Mouse (Mus musculus) MEL (cell line): ENCODE results near the gene Kcnk10. TPM values are rescaled to one million over a fixed set of nuclear protein-coding genes. Genes with fewer than 3 reads are reported as not detected.

Source experiments
- DNase-seq: peaks from one replicate; pipeline ENCODE4 v3.0.0; 2011; ENCODE audit warnings: low read depth, low spot score
- H3K27ac ChIP-seq: 2 replicates; pipeline ENCODE4 v1.5.1; 2012; ENCODE audit warnings: low read depth, mild to moderate bottlenecking, control low read depth, low read length, moderate library complexity; ENCODE audit not compliant: control insufficient read depth
- H3K27me3 ChIP-seq, 2 experiments: fragments of 150-350 bp in 1 of 2; sonication (generic) in 1 of 2; 2 replicates each; pipeline ENCODE4 v1.6.1; 2012; ENCODE audit warnings: low read length in 2 of 2, mild to moderate bottlenecking in 2 of 2, improper control_type of control experiment in 1 of 2, moderate library complexity in 1 of 2; ENCODE audit not compliant: insufficient read depth in 2 of 2, control insufficient read depth in 1 of 2
- H3K36me3 ChIP-seq, 2 experiments: 2 replicates each; pipeline ENCODE4 v1.6.1; 2012 to 2014; ENCODE audit warnings: low read length in 2 of 2, improper control_type of control experiment in 1 of 2, inconsistent platforms in 1 of 2, mild to moderate bottlenecking in 1 of 2; ENCODE audit not compliant: insufficient read depth in 2 of 2, control insufficient read depth in 1 of 2
- H3K4me1 ChIP-seq, 2 experiments: fragments of 150-350 bp in 1 of 2; sonication (generic) in 1 of 2; 2 replicates each; pipeline ENCODE4 v1.6.1; 2012; ENCODE audit warnings: low read length in 2 of 2, improper control_type of control experiment in 1 of 2, mild to moderate bottlenecking in 1 of 2; ENCODE audit not compliant: insufficient read depth in 2 of 2, control insufficient read depth in 1 of 2
- H3K4me3 ChIP-seq, 2 experiments: fragments of 150-350 bp in 1 of 2; sonication (generic) in 1 of 2; 2 replicates each; pipeline ENCODE4 v1.5.1; 2012; ENCODE audit warnings: low read depth in 2 of 2, low read length in 2 of 2, mild to moderate bottlenecking in 2 of 2, moderate library complexity in 2 of 2, control low read depth in 1 of 2, improper control_type of control experiment in 1 of 2; ENCODE audit not compliant: control insufficient read depth in 1 of 2, insufficient read depth in 1 of 2
- H3K79me2 ChIP-seq: 2 replicates; pipeline ENCODE4 v1.6.1; 2012; ENCODE audit warnings: mild to moderate bottlenecking, low read length, moderate library complexity; ENCODE audit not compliant: control insufficient read depth, poor library complexity, insufficient read depth
- H3K9ac ChIP-seq: 2 replicates; pipeline ENCODE4 v1.6.1; 2012; ENCODE audit warnings: low read depth, mild to moderate bottlenecking, control low read depth, low read length, moderate library complexity; ENCODE audit not compliant: control insufficient read depth, poor library complexity, severe bottlenecking
- H3K9me3 ChIP-seq: fragments of 150-350 bp; sonication (generic); replicated peaks from 2 replicates; pipeline ENCODE4 v1.6.1; 2012; ENCODE audit warnings: mild to moderate bottlenecking, low read length, improper control_type of control experiment, moderate library complexity; ENCODE audit not compliant: insufficient read depth
- CHD1 ChIP-seq: IDR thresholded peaks from 2 replicates; pipeline ENCODE4 v1.6.1; 2012; ENCODE audit warnings: low read depth, mild to moderate bottlenecking, inconsistent platforms, low read length, improper control_type of control experiment
- CTCF ChIP-seq, 3 experiments: IDR thresholded peaks in 2 of 3; conservative IDR thresholded peaks in 1 of 3; 2 replicates each; pipeline ENCODE4 v1.5.1; 2011 to 2012; ENCODE audit warnings: low read length in 3 of 3, low read depth in 2 of 3, mild to moderate bottlenecking in 2 of 3, improper control_type of control experiment in 1 of 3, inconsistent platforms in 1 of 3, mixed read lengths in 1 of 3, moderate library complexity in 1 of 3; ENCODE audit not compliant: control insufficient read depth in 1 of 3, insufficient read depth in 1 of 3, poor library complexity in 1 of 3, severe bottlenecking in 1 of 3
- E2F4 ChIP-seq: IDR thresholded peaks from 2 replicates; pipeline ENCODE4 v1.6.1; 2011; ENCODE audit warnings: low read depth, low read length, improper control_type of control experiment, borderline replicate concordance
- ELF1 ChIP-seq: IDR thresholded peaks from 2 replicates; pipeline ENCODE4 v1.6.1; 2014; ENCODE audit warnings: low read depth, mild to moderate bottlenecking, inconsistent platforms, low read length, improper control_type of control experiment, moderate library complexity
- ETS1 ChIP-seq: IDR thresholded peaks from 2 replicates; pipeline ENCODE4 v1.6.1; 2012; ENCODE audit warnings: low read depth, mild to moderate bottlenecking, inconsistent platforms, low read length, improper control_type of control experiment, moderate library complexity
- GATA1 ChIP-seq: IDR thresholded peaks from 2 replicates; pipeline ENCODE4 v1.6.1; 2011; ENCODE audit warnings: low read depth, low read length, improper control_type of control experiment
- HCFC1 ChIP-seq: IDR thresholded peaks from 2 replicates; pipeline ENCODE4 v1.6.1; 2012; ENCODE audit warnings: low read depth, mild to moderate bottlenecking, inconsistent platforms, low read length, improper control_type of control experiment, moderate library complexity
- KAT2A ChIP-seq: conservative IDR thresholded peaks from 2 replicates; pipeline ENCODE4 v1.6.1; 2012; ENCODE audit warnings: low read depth, low read length, improper control_type of control experiment, inconsistent platforms
- MAZ ChIP-seq: IDR thresholded peaks from 2 replicates; pipeline ENCODE4 v1.6.1; 2012; ENCODE audit warnings: low read depth, mild to moderate bottlenecking, inconsistent platforms, low read length, improper control_type of control experiment
- MXI1 ChIP-seq: IDR thresholded peaks from 2 replicates; pipeline ENCODE4 v1.6.1; 2011; ENCODE audit warnings: mild to moderate bottlenecking, low read depth, low read length, improper control_type of control experiment
- MYB ChIP-seq: IDR thresholded peaks from 2 replicates; pipeline ENCODE4 v1.6.1; 2011; ENCODE audit warnings: mild to moderate bottlenecking, low read depth, low read length, improper control_type of control experiment
- MYC ChIP-seq: IDR thresholded peaks from 2 replicates; pipeline ENCODE4 v1.6.1; 2011; ENCODE audit warnings: low read depth, mild to moderate bottlenecking, low read length, improper control_type of control experiment, moderate library complexity
- NELFE ChIP-seq: IDR thresholded peaks from 2 replicates; pipeline ENCODE4 v1.6.1; 2011; ENCODE audit warnings: low read depth, low read length, improper control_type of control experiment
- POLR2A ChIP-seq, 2 experiments: IDR thresholded peaks; 2 replicates each; pipeline ENCODE4 v1.6.1; 2011 to 2012; ENCODE audit warnings: low read length in 2 of 2, mild to moderate bottlenecking in 2 of 2, control low read depth in 1 of 2, improper control_type of control experiment in 1 of 2, low read depth in 1 of 2, moderate library complexity in 1 of 2; ENCODE audit not compliant: control insufficient read depth in 1 of 2, insufficient read depth in 1 of 2, poor library complexity in 1 of 2
- POLR2AphosphoS2 ChIP-seq: IDR thresholded peaks from 2 replicates; pipeline ENCODE4 v1.6.1; 2011; ENCODE audit warnings: low read length, improper control_type of control experiment
- RAD21 ChIP-seq: IDR thresholded peaks from 2 replicates; pipeline ENCODE4 v1.6.1; 2011; ENCODE audit warnings: mild to moderate bottlenecking, low read depth, low read length, improper control_type of control experiment
- SIN3A ChIP-seq: IDR thresholded peaks from 2 replicates; pipeline ENCODE4 v1.6.1; 2012; ENCODE audit warnings: low read length, improper control_type of control experiment, inconsistent platforms
- SMC3 ChIP-seq: IDR thresholded peaks from 2 replicates; pipeline ENCODE4 v1.6.1; 2011; ENCODE audit warnings: low read depth, low read length, improper control_type of control experiment
- TAL1 ChIP-seq: IDR thresholded peaks from 2 replicates; pipeline ENCODE4 v1.6.1; 2012; ENCODE audit warnings: mild to moderate bottlenecking, inconsistent platforms, low read length, moderate library complexity, mixed read lengths
- USF1 ChIP-seq: IDR thresholded peaks from 2 replicates; pipeline ENCODE4 v1.6.1; 2014; ENCODE audit warnings: low read depth, mild to moderate bottlenecking, inconsistent platforms, low read length, improper control_type of control experiment, moderate library complexity
- USF2 ChIP-seq, 2 experiments: IDR thresholded peaks; 2 replicates each; pipeline ENCODE4 v1.6.1; 2011 to 2012; ENCODE audit warnings: improper control_type of control experiment in 2 of 2, low read length in 2 of 2, borderline replicate concordance in 1 of 2, inconsistent platforms in 1 of 2, low read depth in 1 of 2, mild to moderate bottlenecking in 1 of 2; ENCODE audit not compliant: insufficient read depth in 1 of 2
- ZC3H11A ChIP-seq: IDR thresholded peaks from 2 replicates; pipeline ENCODE4 v1.6.1; 2012; ENCODE audit warnings: low read depth, mild to moderate bottlenecking, inconsistent platforms, low read length, improper control_type of control experiment
- ZNF384 ChIP-seq: IDR thresholded peaks from 2 replicates; pipeline ENCODE4 v1.6.1; 2012; ENCODE audit warnings: low read depth, mild to moderate bottlenecking, inconsistent platforms, low read length, improper control_type of control experiment
- polyA plus RNA-seq, 2 experiments: library from polyadenylated mRNA; stranded (reverse) in 1 of 2; unstranded in 1 of 2; fragments of >175 nt in 1 of 2; fragments of >200 nt in 1 of 2; gene quantifications; 2 replicates each; pipeline versions ENCODE4 v1.2.1 to v1.2.4; 2012; ENCODE audit warnings: low replicate concordance in 2 of 2, low read depth in 1 of 2; ENCODE audit not compliant: insufficient read length in 2 of 2, insufficient read depth in 1 of 2, missing spikeins in 1 of 2
- total RNA-seq: library from RNA; depleted of rRNA; stranded (reverse); fragments of 300-350 nt; gene quantifications from 2 replicates; pipeline ENCODE4 v1.2.3, GENCODE M21; 2012

Gene Kcnk10
- total and polyA plus RNA-seq, 3 experiments = not detected

- Histone ChIP-seq H3K9me3 (no peaks in the 10 kb centered on the region), H3K9ac (no peak overlapping the region)
Observed at GRCm38 (mm10) chr12:98574353-98575194, 3.5 kb downstream of the Kcnk10 start.

GRCm38 (mm10) chr12:98573317-98574270 is 4.5 kb downstream of the Kcnk10 start:
- H3K9me3 ChIP-seq = no peaks in the 10 kb centered on the region
- H3K79me2 ChIP-seq = no peaks in the 10 kb centered on the region
- no peak for TF ChIP-seq ZNF384
- TF ChIP-seq ETS1 = no peak
- TF ChIP-seq ZC3H11A = no peak
- no peak for TF ChIP-seq MXI1
- no peak for TF ChIP-seq CHD1
- no peak for TF ChIP-seq USF1
- no peak for TF ChIP-seq TAL1
- no peak for TF ChIP-seq SMC3
- no peak for TF ChIP-seq E2F4
- no peak for TF ChIP-seq CTCF (IDR thresholded peaks at IDR 0.05 in 2 of 3, conservative IDR thresholded peaks at IDR 0.05 in 1 of 3; ENCODE audit: control insufficient read depth in 1 of 3, insufficient read depth in 1 of 3, low read depth in 2 of 3, low read length in 3 of 3, poor library complexity in 1 of 3, severe bottlenecking in 1 of 3)
- TF ChIP-seq USF2 (IDR thresholded peaks at IDR 0.05; ENCODE audit: borderline replicate concordance in 1 of 2, insufficient read depth in 1 of 2, low read depth in 1 of 2, low read length in 2 of 2) = no peak
- TF ChIP-seq POLR2A (IDR thresholded peaks at IDR 0.05; ENCODE audit: control insufficient read depth in 1 of 2, insufficient read depth in 1 of 2, low read depth in 1 of 2, low read length in 2 of 2, poor library complexity in 1 of 2) = no peak
- TF ChIP-seq HCFC1 = no peak
- no peak for TF ChIP-seq MAZ
- no peak for TF ChIP-seq MYC
- TF ChIP-seq RAD21 = no peak
- TF ChIP-seq MYB = no peak
- TF ChIP-seq GATA1 = no peak
- no peaks in the 10 kb centered on the region for H3K4me1 ChIP-seq
- no peaks in the 10 kb centered on the region for H3K27me3 ChIP-seq
- no peaks in the 10 kb centered on the region for H3K36me3 ChIP-seq
- no peak overlapping the region for H3K9ac ChIP-seq
- DNase-seq = no peak
- no peak overlapping the region for H3K27ac ChIP-seq
- no peak overlapping the region for H3K4me3 ChIP-seq

More at GRCm38 (mm10) chr12:98574353-98575194, 3.5 kb downstream of the Kcnk10 start:
- H3K4me3 ChIP-seq = no peak overlapping the region
- H3K27me3 ChIP-seq = no peaks in the 10 kb centered on the region
- H3K79me2 ChIP-seq = no peaks in the 10 kb centered on the region
- no peak overlapping the region for H3K27ac ChIP-seq
- no peaks in the 10 kb centered on the region for H3K36me3 ChIP-seq
- no peaks in the 10 kb centered on the region for H3K4me1 ChIP-seq
- no peak for DNase-seq
- TF ChIP-seq MAZ (no peak), E2F4 (no peak), POLR2AphosphoS2 (no peak), CHD1 (no peak), ELF1 (no peak), KAT2A (no peak), NELFE (no peak), MXI1 (no peak), TAL1 (no peak), USF2 (IDR thresholded peaks at IDR 0.05; ENCODE audit: borderline replicate concordance in 1 of 2, insufficient read depth in 1 of 2, low read depth in 1 of 2, low read length in 2 of 2) (no peak), CTCF (IDR thresholded peaks at IDR 0.05 in 2 of 3, conservative IDR thresholded peaks at IDR 0.05 in 1 of 3; ENCODE audit: control insufficient read depth in 1 of 3, insufficient read depth in 1 of 3, low read depth in 2 of 3, low read length in 3 of 3, poor library complexity in 1 of 3, severe bottlenecking in 1 of 3) (no peak), SIN3A (no peak)
